Mouse (Mus musculus) frontal cortex, postnatal 25 days (tissue): Measurements from ENCODE around the gene Eif3g.

Experiments used
- DNase-seq, 2 experiments: peaks; one replicate each; pipeline ENCODE4 v3.0.0; 2022; ENCODE audit warnings: low spot score in 2 of 2

Eif3g gene

DNA sequence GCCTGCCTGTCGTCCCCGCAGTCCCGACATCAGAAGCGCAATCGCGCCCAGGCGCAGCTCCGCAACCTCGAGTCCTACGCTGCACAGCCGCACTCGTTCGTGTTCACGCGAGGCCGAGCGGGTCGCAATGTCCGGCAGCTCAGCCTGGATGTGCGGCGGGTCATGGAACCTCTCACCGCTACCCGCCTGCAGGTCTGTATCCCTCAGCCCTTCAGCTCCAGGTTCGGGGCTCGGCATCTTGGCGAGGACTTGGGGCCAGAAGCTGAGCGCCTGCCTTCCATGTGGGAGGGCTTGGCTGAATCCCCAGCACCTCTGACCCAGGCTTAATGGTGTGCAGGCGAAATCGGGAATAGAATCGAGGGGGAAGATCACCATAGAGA, 10.0 kb downstream of the Eif3g start:
- DNase-seq = no peak

DNA sequence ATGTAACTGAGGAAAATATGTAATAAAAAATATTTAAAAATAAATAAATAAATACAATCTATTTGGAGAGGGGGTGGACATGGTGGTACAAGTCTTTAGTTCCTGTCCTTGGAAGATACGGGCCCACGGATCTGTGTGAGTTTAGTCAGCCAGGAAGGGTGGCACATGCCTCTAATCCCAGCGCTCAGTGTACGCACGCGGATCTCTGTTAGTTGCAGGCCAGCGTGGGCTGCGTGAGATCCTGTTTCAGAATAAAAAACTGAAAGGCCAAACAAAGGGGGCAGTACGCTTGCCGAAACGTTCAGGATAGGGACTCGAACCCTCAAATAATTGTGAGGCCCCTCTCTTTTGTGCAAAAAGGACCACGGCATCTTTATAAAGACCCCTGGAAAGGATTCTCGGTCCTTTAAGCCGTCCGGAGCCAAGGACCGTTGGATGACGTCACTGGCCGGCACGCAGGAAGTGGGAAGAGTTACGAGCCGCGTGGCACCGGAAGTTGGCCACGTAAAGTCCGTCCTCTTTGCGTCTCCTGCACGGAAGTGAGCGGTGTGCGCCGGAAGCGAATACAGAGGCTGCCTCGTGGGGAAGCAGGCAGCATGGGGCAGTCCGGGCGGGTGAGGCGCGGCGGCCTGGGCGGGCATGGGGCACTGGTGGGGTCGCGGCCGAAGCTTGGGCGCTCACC, 10.6 kb downstream of the Eif3g start, which contains the start of gene Ppan:
Ppan (plus strand) TSS at position 472 of the 682 bp plus-strand sequence.
- DNase-seq = peak; percentile 91 to 93

DNA sequence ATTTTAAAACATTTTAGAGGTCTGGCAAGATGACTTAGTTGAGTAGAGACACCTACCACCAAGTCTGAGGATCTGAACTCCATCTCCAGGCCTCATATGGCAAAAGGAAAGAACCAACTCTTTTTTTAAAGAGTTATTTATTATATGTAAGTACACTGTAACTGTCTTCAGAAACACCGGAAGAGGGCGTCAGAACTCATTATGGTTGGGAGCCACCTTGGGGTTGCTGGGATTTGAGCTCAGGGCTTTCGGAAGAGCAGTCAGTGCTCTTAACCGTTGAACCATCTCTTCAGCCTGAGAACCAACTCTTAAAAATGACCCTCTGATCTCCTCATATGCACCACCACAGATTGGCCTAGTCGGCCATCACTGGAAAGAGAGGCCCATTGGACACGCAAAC, 11.2 kb downstream of the Eif3g start:
- no peak for DNase-seq

DNA sequence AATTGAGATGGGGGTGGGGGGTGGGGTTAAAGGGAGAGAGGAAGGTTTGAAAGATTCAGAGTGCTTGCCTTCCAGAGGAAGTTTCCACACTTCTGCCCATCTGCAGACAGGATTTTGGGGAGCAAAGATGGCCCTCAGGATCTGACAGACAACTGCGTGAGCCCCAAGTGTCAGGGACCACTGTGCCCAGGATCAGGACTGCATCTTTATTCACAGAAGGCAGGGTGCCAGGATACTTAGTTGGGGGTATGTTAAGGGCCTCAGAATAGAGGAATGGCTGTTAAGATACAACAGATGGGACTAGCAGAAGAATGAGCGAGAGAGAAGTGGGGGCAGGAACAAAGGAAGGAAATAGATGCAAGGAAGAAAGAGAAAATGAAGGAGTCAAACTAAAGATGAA, 11.9 kb downstream of the Eif3g start:
- DNase-seq = no peak

DNA sequence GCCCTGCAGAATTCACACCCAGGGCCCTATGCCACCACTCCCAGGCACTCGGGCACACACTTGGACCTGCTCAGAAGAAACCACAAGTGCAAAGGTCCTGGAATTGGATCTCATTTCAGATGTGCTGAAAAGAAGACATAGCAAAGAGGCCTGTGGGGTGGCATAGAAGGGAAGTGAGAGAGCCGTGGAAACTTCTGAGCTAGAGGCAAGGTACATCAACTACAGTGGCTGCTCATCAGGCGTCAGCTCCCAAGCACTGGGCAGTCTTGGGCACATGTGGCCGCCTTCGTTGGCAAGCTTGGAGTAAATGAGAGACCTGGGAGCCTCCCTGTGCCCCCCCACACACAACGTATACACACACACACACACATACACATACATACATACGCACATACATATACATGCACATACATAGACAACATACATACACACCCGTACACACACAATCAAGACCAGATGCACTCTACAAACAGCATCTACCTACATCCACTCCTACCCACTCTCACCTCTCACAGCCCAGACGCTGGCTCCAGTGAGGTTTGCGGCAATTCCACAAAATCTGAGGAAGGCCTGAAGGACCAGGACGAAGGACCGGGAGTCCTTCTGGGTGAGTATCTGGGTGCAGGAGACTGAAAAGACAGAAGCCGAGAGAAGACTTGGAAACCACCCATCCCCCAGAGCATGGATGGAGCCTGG, 19.2 kb downstream of the Eif3g start, which contains the start of gene Angptl6:
Angptl6 (minus strand) TSS at position 631 of the 696 bp plus-strand sequence.
- no peak for DNase-seq

DNA sequence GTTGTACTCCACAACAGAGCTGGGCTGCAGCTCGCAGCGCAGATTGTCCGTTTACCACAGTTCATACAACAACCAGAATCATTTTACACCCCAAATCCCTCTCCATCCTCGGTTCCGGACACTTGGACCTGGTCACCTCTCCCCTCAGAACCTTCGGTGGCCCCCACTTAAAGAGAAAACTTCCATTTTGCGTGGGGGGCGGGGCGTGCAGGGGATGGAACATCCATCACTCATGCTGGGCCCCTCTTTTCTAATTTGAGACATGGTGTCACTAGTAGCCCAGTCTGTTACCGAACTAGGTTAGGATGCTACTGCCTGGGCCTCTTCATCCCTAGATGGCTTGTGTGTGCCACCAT, 19.7 kb downstream of the Eif3g start:
- no peak for DNase-seq

DNA sequence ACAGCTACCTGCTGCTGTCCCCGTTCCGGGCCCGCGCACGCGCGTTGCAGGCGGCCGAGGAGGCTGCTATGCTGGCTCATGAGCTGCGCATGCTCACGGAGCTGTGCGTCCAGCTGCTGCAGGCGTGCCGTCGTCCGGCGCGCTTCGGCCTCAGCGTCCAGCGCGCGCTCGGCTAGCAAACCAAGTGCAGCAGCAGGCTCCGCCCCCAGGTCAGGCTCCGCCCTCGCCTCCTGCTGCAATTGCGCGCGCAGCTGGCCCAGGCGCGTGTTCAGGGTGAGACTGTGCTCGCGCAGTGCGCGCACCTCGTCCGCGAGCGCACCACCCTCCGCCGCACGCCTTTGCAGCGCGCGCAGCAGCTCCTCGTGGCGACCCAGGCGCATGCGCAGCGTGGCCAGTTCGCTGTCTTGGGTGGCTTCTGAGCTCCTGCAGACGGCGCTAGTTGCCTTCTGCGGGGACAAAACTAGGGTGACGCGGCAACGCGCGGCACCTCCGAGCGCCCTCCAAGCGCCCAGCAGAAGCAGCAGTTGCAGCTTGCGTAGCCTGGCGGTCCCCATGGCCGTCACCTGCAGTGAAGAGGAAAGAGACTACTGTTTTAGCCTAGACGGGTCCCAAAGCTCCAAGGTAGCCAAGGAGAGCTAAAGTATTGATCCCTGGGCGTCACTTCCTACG, 20.2 kb downstream of the Eif3g start:
- DNase-seq = peak; percentile 96 to 99

DNA sequence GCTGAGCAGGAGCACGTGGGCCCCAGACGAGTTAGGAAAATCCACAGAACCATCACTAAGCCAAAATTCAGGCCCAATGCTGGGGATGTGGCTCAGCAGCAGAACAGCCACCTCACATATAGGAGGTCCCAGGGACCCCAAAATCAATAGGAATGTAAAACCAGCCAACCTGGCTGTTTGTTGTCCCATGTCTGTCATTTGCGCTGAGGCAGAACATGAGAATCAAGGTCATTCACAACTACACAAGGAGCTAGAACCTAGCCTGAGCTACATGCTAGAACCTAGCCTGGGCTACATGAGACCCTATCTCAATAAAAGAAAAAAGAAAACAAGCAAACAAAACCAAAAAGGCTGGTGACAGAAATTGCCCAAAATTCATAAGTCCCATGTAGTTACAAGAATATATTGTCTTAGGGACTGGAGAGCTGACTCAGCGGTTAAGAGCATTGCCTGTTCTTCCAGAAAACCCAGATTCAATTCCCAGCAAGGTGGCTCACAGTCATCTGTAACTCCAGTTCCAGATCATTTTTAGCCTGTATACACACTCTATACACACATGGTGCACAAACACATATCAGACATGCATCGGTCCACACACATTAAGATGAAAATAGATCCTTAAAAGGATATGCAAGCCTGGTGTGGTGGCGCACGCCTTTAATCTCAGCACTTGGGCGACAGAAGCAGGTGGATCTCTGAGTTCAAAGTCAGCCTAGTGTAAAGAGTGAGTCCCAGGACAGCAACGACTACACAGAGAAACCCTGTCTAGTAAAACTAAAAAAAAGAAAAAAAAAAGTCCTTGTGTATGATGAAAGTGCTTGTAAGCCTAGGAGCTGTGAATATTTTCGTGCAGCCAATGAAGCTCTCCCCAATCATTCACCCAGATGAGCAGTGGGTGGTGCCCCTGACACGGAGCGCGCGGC, 21.0 kb downstream of the Eif3g start:
- DNase-seq = no peak

DNA sequence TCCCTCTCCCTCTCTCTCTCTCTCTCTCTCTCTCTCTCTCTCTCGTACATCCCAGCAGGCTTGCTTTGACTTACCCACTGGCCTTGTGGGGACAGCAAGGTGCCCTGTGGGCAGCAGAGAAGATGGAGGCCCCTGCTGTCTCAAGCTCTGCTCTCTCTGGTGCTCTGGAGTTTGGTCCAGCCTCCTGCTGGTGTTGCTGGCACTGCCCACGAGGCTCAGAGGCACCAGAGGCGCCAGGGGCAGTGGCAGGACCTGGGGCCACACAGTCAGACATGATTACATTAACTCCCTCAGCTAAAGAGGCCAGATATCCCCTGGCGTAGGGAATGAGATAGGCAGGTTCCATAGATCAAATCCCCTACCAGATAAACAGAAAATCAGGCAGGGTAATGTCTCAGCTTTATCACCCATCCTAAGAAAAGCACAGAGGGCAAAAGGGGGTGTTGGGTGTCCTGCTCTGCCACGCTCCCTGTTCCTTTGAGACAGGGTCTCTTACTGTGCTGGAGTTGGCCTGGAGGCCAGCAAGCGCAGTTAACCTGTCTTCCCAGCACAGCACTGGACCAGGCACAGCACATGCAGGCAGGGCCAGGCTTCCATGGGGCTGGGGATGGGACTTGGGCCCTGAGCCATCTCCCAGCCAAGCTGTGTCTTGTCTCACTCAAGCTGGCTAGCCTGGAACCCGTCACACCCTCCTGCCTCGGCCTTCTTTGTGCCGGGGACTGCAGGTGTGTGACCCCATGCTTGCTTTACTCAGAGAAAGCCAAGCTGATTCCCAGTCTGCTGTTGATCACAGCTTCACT, 21.9 kb downstream of the Eif3g start:
- DNase-seq = no peak

DNA sequence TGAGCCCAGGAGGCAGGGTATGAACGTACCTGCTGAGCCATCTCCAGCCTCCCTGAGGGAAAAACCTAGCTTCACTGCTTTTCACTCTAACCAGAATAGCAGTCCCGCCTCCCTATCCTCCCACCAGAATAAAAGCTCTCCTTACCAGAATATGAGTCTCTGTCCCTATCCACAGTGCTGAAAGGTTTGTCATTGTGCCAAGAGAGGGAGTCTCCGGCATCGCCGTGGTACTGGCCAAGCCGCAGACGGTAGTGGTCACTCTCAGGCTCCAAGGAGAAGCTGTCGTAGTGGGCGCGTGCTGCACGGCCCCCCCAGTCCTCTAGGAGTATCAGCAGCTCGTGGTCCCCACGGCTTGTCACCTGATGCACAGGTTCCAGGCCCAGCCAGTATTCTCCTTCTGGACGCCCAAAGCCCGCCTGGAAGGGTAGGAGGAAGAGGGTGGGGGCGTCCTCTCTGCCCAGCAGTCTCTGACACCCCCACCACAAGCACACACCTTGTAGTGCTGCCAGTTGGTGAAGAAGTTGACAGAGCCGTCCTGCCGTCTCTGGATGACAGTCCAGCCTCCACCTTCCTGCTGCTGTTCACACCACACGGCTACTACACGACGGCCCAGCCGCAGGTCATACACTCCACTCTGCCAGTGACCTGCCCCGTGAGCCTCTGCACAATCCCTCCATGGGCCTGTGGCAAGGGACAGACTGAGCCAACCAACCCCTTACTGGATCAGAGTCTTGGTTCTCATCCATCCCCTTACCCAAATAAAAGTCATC, 23.2 kb downstream of the Eif3g start:
- DNase-seq = no peak

DNA sequence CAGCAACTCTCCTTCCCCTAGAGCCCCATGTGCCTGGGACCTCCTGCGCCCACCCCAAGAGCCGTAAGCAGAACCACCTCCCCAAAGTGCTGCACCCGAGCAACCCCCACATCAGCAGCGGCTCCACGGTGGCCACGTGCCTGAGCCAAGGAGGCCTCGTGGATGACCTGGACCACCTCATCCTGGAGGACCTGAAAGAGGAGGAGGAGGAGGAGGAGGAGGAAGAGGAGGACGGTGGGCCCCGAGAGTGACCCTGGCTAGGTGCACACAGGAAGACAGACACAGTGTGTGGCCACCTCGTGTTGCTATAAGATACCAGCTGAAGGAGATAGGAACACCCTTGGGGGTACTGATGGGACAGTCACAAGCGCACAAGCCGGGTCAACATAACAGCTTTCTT, 24.9 kb downstream of the Eif3g start:
- DNase-seq = no peak

DNA sequence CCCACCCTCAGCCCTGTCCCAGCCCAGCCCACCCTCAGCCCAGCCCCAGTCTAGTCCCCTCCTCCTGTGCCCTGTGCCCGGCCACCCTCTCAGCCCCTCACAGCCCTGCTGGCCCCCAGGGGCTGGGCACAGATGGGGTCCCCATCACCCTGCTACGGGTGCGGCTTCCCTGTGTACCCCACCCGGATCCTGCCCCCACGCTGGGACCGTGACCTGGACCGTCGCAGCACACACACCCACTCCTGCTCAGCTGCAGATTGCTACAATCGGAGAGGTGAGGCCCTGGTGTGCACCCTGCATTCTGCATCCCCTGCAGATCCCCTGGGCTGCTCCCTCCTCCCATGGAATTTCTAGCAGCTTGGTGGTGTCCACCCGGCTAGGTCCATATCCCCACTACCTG, 25.4 kb downstream of the Eif3g start:
- DNase-seq = no peak

DNA sequence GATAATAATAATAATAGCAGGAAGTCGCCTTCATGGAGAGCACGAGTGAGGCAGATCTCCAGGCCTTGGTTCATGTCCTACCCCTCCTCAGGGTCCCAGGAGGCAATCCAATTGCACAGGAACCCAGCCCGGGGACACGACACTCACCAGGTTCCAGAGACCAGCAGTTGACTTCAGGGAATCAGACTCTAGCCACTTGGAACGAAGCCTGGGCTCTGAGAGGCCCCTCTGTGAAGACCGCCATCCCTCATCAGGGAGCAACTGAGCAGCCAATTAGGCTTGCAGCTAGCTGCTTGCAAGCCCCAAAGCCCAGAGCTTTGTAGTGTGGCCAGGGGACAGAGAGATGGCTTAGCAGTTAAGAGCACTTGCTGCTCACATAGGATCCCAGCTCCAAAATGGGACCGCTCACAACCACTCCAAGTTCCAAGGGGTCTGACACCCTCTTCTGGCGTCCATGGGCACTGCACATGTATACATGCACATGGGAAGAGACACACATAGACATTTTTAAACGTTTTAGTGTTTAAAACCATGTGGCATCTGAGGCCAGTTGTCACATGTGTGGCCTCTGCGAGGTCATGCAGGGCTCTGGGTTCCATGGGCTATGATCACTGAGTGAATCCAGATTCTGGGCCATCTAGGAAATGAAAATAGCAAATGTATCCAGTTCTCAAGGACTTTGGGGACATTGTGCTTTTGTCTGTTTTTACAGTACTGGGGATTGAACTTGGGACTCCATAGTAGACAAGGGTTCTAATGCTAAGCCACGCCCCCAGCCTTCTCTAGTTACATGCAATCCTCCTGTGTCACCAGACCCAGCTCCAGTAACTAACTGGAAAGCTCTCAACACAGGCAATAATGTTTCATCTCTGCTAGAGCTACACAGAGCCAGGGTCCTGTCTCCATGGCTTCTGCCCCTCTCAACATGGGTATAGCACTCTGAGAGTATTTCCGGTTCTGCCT, 27.9 kb downstream of the Eif3g start:
- DNase-seq = no peak

DNA sequence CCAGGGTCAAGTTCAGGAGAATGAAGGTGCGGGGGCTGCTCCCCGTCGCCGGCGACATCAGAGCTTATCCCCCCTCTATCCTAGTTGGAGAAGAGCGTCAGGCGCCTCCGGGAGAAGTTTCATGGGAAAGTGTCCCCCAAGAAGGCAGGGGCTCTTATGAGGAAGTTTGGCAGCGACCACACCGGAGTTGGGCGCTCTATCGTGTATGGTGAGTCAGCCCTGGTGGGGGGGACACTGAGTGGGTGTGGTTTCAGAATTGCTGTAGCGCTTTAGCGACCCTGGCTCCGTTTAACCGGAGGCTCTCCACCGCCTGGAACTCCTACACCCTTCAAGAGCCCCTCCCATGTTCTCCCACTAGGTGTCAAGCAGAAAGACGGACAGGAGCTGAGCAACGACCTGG, 29.2 kb downstream of the Eif3g start:
- no peak for DNase-seq

DNA sequence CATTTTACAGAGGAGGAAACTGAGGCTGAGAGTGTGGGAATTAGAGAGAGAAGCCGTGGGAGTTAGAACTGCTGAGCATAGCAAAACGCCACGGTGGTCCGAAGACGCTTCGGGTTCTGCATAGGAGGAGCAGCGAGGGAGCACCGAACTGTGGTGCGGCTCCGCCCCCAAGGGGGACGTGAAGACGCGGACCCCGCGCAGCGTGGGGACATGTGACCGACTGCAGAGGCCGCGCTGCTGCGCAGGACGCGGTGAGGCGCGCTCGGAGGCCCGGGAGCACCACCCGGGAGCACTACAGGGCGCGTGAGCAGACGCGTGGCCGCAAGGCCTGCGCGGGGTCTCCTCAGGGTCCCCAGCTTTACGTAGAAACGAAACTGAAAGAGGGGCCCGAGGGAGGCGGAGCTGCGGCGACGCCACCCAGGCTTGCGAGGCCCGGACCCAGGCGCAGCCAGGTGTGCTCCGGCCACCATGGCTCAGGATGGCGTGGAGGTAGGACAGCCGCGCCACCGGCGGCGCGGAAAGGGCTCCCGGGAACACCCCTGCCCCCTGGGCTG, 29.9 kb downstream of the Eif3g start, which contains the start of gene A230050P20Rik:
A230050P20Rik (plus strand) TSS at position 195 of the 554 bp plus-strand sequence.
- peak; percentile 55 to 59 for DNase-seq

DNA sequence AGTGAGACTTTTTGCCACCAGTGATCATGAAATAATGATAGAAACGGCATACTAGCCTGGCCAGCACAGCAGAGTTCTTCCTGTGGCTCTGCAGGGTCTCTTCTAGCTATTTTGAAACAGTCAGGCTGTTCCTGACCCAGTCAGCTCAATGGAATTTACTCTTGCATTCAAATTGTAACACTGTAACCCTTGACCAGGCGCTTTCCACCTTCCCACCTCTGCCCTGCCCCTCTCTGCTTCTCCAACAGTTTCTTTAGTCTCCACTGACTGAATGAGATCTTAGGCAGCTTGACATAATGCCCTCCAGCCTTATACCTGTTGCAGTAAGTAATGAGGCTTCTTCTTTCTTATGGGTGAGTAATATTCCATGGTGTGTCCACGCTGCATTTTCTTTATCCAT, 31.5 kb downstream of the Eif3g start:
- no peak for DNase-seq

DNA sequence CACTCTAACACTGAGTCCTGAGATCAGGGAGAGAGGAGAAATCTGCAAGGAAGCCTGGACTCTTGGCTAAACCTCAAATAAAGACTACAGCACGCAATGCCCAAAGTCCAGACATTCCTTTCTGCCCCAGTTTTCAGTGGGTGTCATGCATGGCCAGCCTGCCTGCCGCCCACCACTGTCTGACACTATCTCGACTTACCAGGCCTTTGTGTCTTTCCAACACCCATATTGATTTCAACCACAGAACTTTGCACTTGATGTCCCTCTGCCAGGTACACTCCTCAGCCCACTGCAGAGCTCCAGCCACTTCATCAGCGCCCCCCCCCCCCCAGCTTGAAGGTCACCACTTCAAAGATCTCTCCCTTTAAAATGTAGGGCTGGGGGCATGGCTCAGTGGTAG, 36.2 kb downstream of the Eif3g start:
- no peak for DNase-seq

DNA sequence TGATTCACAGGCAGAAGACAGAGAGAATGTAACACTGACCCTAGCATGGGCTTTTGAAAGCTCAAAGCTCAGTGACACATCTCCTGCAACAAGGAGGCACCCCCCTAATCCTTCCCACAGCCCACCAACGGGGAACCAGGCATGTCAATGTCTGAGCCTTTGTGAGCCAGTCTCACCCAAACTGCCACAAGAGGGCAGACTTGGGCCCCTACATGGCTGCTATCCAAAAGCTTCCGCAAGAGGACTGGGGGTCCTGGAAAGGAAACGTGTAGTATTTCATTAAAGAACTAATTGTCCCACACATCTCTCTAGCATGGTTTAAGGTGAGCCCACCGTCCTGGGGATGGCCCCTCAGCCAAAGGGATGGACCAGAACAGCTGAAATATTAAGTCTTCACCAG, 36.6 kb downstream of the Eif3g start:
- DNase-seq = no peak

DNA sequence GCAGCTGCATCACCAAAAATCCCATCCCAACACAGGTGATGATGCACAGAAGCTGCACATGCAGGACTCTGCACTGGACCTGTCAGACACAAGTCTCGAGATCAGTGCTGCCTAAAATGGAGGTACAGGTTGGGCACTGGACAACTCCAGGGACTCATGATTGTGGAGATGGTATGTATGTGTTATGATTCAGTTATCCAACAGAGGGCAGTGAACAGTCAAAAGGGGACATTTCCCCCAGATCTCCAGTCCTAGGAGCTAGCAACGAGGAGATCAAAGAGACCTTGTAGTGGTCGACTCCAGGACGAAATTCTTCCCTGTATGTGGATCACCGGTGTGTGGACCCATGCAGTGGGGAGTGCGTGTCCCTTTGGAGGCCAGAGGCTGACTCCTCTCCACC, 38.5 kb downstream of the Eif3g start:
- DNase-seq = no peak
